Mouse (Mus musculus) T-helper 2 cell (primary cell): ENCODE data around the gene Msi2.

Experiments
- in situ Hi-C: fragments of 300-600 bp; cut with MboI, MseI; formaldehyde crosslinking; loops from one replicate; pipeline ENCODE4 v1.15.1; 2025; ENCODE audit warnings: high pct_unique_total_duplicates

Gene Msi2

GRCm38 (mm10) chr11:88389530-88389929 lies 328.8 kb downstream of the Msi2 start:
- in situ Hi-C loops: no loop called here

GRCm38 (mm10) chr11:88386916-88387315 lies 331.4 kb downstream of the Msi2 start:
- in situ Hi-C loops: no loop called here

GRCm38 (mm10) chr11:88382449-88382848 lies 335.9 kb downstream of the Msi2 start:
- in situ Hi-C loops: no loop called here

GRCm38 (mm10) chr11:88381145-88381909 lies 337.0 kb downstream of the Msi2 start:
- in situ Hi-C loops: no loop called here

- in situ Hi-C loops: no loop called here
Observed at GRCm38 (mm10) chr11:88379635-88380034, 338.7 kb downstream of the Msi2 start.

- in situ Hi-C loops: no loop called here
Observed at GRCm38 (mm10) chr11:88378686-88379339, 339.5 kb downstream of the Msi2 start.

- in situ Hi-C loops: no loop called here
Observed at GRCm38 (mm10) chr11:88372589-88372988, 345.7 kb downstream of the Msi2 start.

GRCm38 (mm10) chr11:88369898-88370297 lies 348.4 kb downstream of the Msi2 start:
- in situ Hi-C loops: no loop called here

GRCm38 (mm10) chr11:88367501-88367900 lies 350.8 kb downstream of the Msi2 start:
- in situ Hi-C loops: no loop called here

GRCm38 (mm10) chr11:88365914-88366540 lies 352.3 kb downstream of the Msi2 start:
- in situ Hi-C loops: no loop called here

GRCm38 (mm10) chr11:88364231-88364630 lies 354.1 kb downstream of the Msi2 start:
- in situ Hi-C loops: no loop called here

- in situ Hi-C loops: no loop called here
Observed at GRCm38 (mm10) chr11:88363481-88363880, 354.8 kb downstream of the Msi2 start.

- in situ Hi-C loops: loop anchor here (10.0 kb wide), 1 partner anchor 465 kb away; no protein-coding TSS in a partner anchor
Observed at GRCm38 (mm10) chr11:88359736-88360135, 358.6 kb downstream of the Msi2 start.

- in situ Hi-C loops: loop anchor here (10.0 kb wide), 1 partner anchor 467 kb away; no protein-coding TSS in a partner anchor
Observed at GRCm38 (mm10) chr11:88357325-88357724, 361.0 kb downstream of the Msi2 start.

GRCm38 (mm10) chr11:88356598-88357290 lies 361.6 kb downstream of the Msi2 start:
- in situ Hi-C loops: loop anchor here (10.0 kb wide), 1 partner anchor 468 kb away; no protein-coding TSS in a partner anchor

- in situ Hi-C loops: loop anchor here (10.0 kb wide), 1 partner anchor 469 kb away; no protein-coding TSS in a partner anchor
Observed at GRCm38 (mm10) chr11:88356016-88356415, 362.3 kb downstream of the Msi2 start.

GRCm38 (mm10) chr11:88354771-88355170 lies 363.5 kb downstream of the Msi2 start:
- in situ Hi-C loops: loop anchor here (5.0 to 10.0 kb wide), 2 partner anchors 38 to 470 kb away; no protein-coding TSS in a partner anchor

GRCm38 (mm10) chr11:88351722-88352473 lies 366.4 kb downstream of the Msi2 start:
- in situ Hi-C loops: loop anchor here (5.0 to 10.0 kb wide), 2 partner anchors 40 to 473 kb away; no protein-coding TSS in a partner anchor

GRCm38 (mm10) chr11:88348690-88349089 lies 369.6 kb downstream of the Msi2 start:
- in situ Hi-C loops: no loop called here

GRCm38 (mm10) chr11:88348056-88348455 lies 370.3 kb downstream of the Msi2 start:
- in situ Hi-C loops: no loop called here

- in situ Hi-C loops: no loop called here
Observed at GRCm38 (mm10) chr11:88346066-88346465, 372.2 kb downstream of the Msi2 start.
